8 mouse cellular contexts compared by ENCODE assay signal in the genomic region with DNA sequence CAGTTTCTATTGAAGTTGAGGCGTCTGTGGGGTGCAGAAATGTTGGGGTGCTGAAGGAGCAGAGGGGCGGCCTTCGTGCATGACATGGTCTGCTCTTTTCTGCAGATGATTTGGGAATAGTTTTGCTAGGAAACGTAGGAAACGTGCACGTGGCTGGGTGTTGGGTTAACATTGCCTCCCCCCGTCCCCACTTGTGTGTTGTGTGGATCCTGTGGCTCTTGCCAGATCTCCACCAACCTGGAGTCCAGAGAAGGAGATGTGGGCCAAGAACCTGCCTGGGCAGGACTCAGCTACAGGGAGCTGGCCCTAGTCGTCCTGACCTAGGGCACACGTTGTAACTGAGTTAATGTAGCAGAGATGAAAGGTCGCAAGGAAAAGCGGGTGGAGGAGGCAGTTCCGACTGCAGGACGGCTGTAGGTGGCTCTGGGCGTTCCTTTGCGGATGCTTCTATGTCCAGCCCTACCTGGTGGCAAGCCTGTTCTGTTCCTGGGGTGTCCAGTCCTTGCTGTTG.
DNase-seq lines count a peak whose midpoint lies in the region; ATAC-seq and TF ChIP-seq lines count a peak whose summit lies in the region.

No protein-coding gene starts in this region.

- 0 out of 2 replicates have a peak, but pooled peaks cover 2% of the 10 kb centered on the region for H3K27me3 ChIP-seq in heart, embryonic 11.5 days (ENCODE audit: control insufficient read depth, insufficient read depth, low read length)
- no peaks in the 10 kb centered on the region for H3K27me3 ChIP-seq in heart, embryonic 16.5 days (ENCODE audit: control insufficient read depth, insufficient read depth, low read length)
- H3K27me3 ChIP-seq in limb, embryonic 13.5 days, result peaks cover 52% of the 10 kb centered on the region
- H3K27me3 ChIP-seq in small intestine, adult 2 months (ENCODE audit: control insufficient read depth, insufficient read depth, low read length), result no peaks in the 10 kb centered on the region

- WGBS in heart, embryonic 11.5 days (ENCODE audit: insufficient replicate concordance), result 3% methylated on average over 15 of the region's 15 CpGs
- 8% methylated on average over 15 of the region's 15 CpGs for WGBS in heart, embryonic 16.5 days
- 5% methylated on average over 15 of the region's 15 CpGs for WGBS in limb, embryonic 13.5 days
- 6% methylated on average over 15 of the region's 15 CpGs for WGBS in small intestine, adult 2 months

- peak overlapping the region; percentile 99 for H3K27ac ChIP-seq in heart, embryonic 11.5 days (ENCODE audit: low read depth, low read length)
- peak overlapping the region; percentile 97 for H3K27ac ChIP-seq in heart, embryonic 16.5 days (ENCODE audit: low read length)
- no peak overlapping the region for H3K27ac ChIP-seq in limb, embryonic 13.5 days
- peak overlapping the region; percentile 98 for H3K27ac ChIP-seq in small intestine, adult 2 months (ENCODE audit: insufficient read depth, low read depth, low read length)

- peak; percentile 45 for TF ChIP-seq POLR2A in small intestine, adult 2 months (IDR thresholded peaks at IDR 0.05; ENCODE audit: low read depth, low read length)

- peak overlapping the region; percentile 94 for H3K9ac ChIP-seq in heart, embryonic 11.5 days (ENCODE audit: low read depth, low read length)
- H3K9ac ChIP-seq in heart, embryonic 16.5 days (ENCODE audit: low read length), result peak overlapping the region; percentile 92
- peak overlapping the region; percentile 79 for H3K9ac ChIP-seq in limb, embryonic 13.5 days

- H3K36me3 ChIP-seq in heart, embryonic 11.5 days (ENCODE audit: control insufficient read depth, insufficient read depth, low read length), result no peaks in the 10 kb centered on the region
- no peaks in the 10 kb centered on the region for H3K36me3 ChIP-seq in heart, embryonic 16.5 days (ENCODE audit: control insufficient read depth, insufficient read depth)
- H3K36me3 ChIP-seq in limb, embryonic 13.5 days, result no peaks in the 10 kb centered on the region
- no peaks in the 10 kb centered on the region for H3K36me3 ChIP-seq in small intestine, adult 2 months (ENCODE audit: control insufficient read depth, insufficient read depth, low read length)

- no peak for DNase-seq in heart, adult 18-20 months
- peak; percentile 72 for DNase-seq in brain, adult 2 months (ENCODE audit: low read depth, low spot score)
- no peak for DNase-seq in frontal cortex, postnatal 25 days (ENCODE audit: low spot score in 2 of 2)

- H3K4me3 ChIP-seq in heart, embryonic 11.5 days (ENCODE audit: low read depth, low read length), result peak overlapping the region; percentile 87
- peak overlapping the region; percentile 84 for H3K4me3 ChIP-seq in heart, embryonic 16.5 days (ENCODE audit: low read length)
- peak overlapping the region; percentile 72 for H3K4me3 ChIP-seq in limb, embryonic 13.5 days
- H3K4me3 ChIP-seq in small intestine, adult 2 months (ENCODE audit: low read depth, low read length), result peak overlapping the region; percentile 88

- TF ChIP-seq CTCF in small intestine, adult 2 months (IDR thresholded peaks at IDR 0.05; ENCODE audit: extremely low read depth, insufficient read length, insufficient replicate concordance, low read depth, low read length), result no peak

- H3K4me1 ChIP-seq in heart, embryonic 11.5 days (ENCODE audit: control insufficient read depth, insufficient read depth, low read length), result peaks cover 74% of the 10 kb centered on the region
- peaks cover 71% of the 10 kb centered on the region for H3K4me1 ChIP-seq in heart, embryonic 16.5 days (ENCODE audit: control insufficient read depth, insufficient read depth, low read length)
- peaks cover 99% of the 10 kb centered on the region for H3K4me1 ChIP-seq in limb, embryonic 13.5 days
- H3K4me1 ChIP-seq in small intestine, adult 2 months (ENCODE audit: control insufficient read depth, insufficient read depth, insufficient read length, low read length), result peaks cover 47% of the 10 kb centered on the region

- H3K9me3 ChIP-seq in heart, embryonic 11.5 days (replicated peaks; ENCODE audit: control insufficient read depth, low read length), result no peaks in the 10 kb centered on the region
- no peaks in the 10 kb centered on the region for H3K9me3 ChIP-seq in heart, embryonic 16.5 days (replicated peaks; ENCODE audit: control insufficient read depth, low read length)
- no peaks in the 10 kb centered on the region for H3K9me3 ChIP-seq in limb, embryonic 13.5 days

- H3K4me2 ChIP-seq in heart, embryonic 11.5 days, result peak overlapping the region; percentile 95
- H3K4me2 ChIP-seq in heart, embryonic 16.5 days (ENCODE audit: low read depth, low read length), result peak overlapping the region; percentile 94
- peak overlapping the region; percentile 100 for H3K4me2 ChIP-seq in limb, embryonic 13.5 days (replicated peaks)

- ATAC-seq in heart, embryonic 11.5 days (replicated peaks; ENCODE audit: insufficient number of reproducible peaks, low FRiP score, low TSS enrichment), result no peak
- ATAC-seq in heart, embryonic 16.5 days (replicated peaks; ENCODE audit: extremely low read depth, insufficient read depth, low FRiP score), result no peak
- no peak for ATAC-seq in limb, embryonic 13.5 days (ENCODE audit: low FRiP score, low read depth)
- no peak for ATAC-seq in frontal cortex, adult (ENCODE audit: low TSS enrichment)
